Mouse (Mus musculus): ENCODE measurements around the gene Cxcr6. TPM values are rescaled to one million over a fixed set of nuclear protein-coding genes. Genes with fewer than 3 reads are reported as not detected.

Cxcr6 gene
- total RNA-seq, 4 experiments from 2014 or later, result not detected

GRCm38 (mm10) chr9:123818601-123819000, 12.3 kb downstream of the Cxcr6 start:
- DNase-seq (ENCODE audit: low spot score in 2 of 2), result no peak

GRCm38 (mm10) chr9:123826631-123827030, 20.4 kb downstream of the Cxcr6 start:
- no peak for DNase-seq (ENCODE audit: low spot score in 2 of 2)

GRCm38 (mm10) chr9:123828916-123829315, 22.6 kb downstream of the Cxcr6 start:
- DNase-seq (ENCODE audit: low spot score in 2 of 2), result peak in 1 of 2 experiments; percentile 53

GRCm38 (mm10) chr9:123835851-123836250, 29.6 kb downstream of the Cxcr6 start:
- DNase-seq (ENCODE audit: low spot score in 2 of 2), result no peak

GRCm38 (mm10) chr9:123840243-123840642, 34.0 kb downstream of the Cxcr6 start:
- DNase-seq (ENCODE audit: low spot score in 2 of 2), result no peak

GRCm38 (mm10) chr9:123844468-123844867, 38.2 kb downstream of the Cxcr6 start:
- DNase-seq (ENCODE audit: low spot score in 2 of 2), result no peak

GRCm38 (mm10) chr9:123845120-123845519, 38.8 kb downstream of the Cxcr6 start:
- DNase-seq (ENCODE audit: low spot score in 2 of 2), result no peak

GRCm38 (mm10) chr9:123846490-123846889, 40.2 kb downstream of the Cxcr6 start:
- DNase-seq (ENCODE audit: low spot score in 2 of 2), result no peak

- DNase-seq (ENCODE audit: low spot score in 2 of 2), result no peak
Observed at GRCm38 (mm10) chr9:123849976-123850695, 43.9 kb downstream of the Cxcr6 start.

GRCm38 (mm10) chr9:123850705-123851061, 44.4 kb downstream of the Cxcr6 start:
- DNase-seq (ENCODE audit: low spot score in 2 of 2), result no peak

- peak; percentile 21 to 42 for DNase-seq (ENCODE audit: low spot score in 2 of 2)
Observed at GRCm38 (mm10) chr9:123851062-123851712, 44.9 kb downstream of the Cxcr6 start.

- DNase-seq (ENCODE audit: low spot score in 2 of 2), result peak; percentile 90 to 99
Observed at GRCm38 (mm10) chr9:123851713-123852448, 45.6 kb downstream of the Cxcr6 start, which contains the start of gene Fyco1. Gene Fyco1 (minus strand): TSS chr9:123851899.

- DNase-seq (ENCODE audit: low spot score in 2 of 2), result no peak
Observed at GRCm38 (mm10) chr9:123852449-123853390, 46.4 kb downstream of the Cxcr6 start.

GRCm38 (mm10) chr9:123856836-123857235, 50.6 kb downstream of the Cxcr6 start:
- DNase-seq (ENCODE audit: low spot score in 2 of 2), result no peak

Other genes starting within 250 kb of the Cxcr6 start
- under 1 TPM; 0.18 to 0.76 (median 0.63) TPM for gene Slc6a20b, start 173.9 kb upstream of the Cxcr6 start, total RNA-seq (2022)
- gene Ccr9, start 128.0 kb upstream of the Cxcr6 start, total RNA-seq (2022), result under 1 TPM; 0.18 to 0.28 (median 0.26) TPM
- 10 to 100 TPM; 20.4 to 26.7 (median 23.4) TPM for gene Slc6a20a, start 127.6 kb upstream of the Cxcr6 start, total RNA-seq (2022)
- 10 to 100 TPM; 57.7 to 69.4 (median 64.5) TPM for gene Lztfl1, start 88.8 kb upstream of the Cxcr6 start, total RNA-seq (2022)
- 10 to 100 TPM; 29.5 to 36.6 (median 29.8) TPM for gene Fyco1, start 45.4 kb downstream of the Cxcr6 start, total RNA-seq (2022)
- not detected for gene Xcr1, start 55.6 kb downstream of the Cxcr6 start, total RNA-seq (2022)
- under 1 TPM in 2 of 4 experiments, not detected in 2; 0.17 to 0.34 TPM for gene Ccr1, start 162.2 kb downstream of the Cxcr6 start, total RNA-seq (2022)
- not detected for gene Ccr1l1, start 171.9 kb downstream of the Cxcr6 start, total RNA-seq (2022)
- not detected for gene Ccr3, start 215.5 kb downstream of the Cxcr6 start, total RNA-seq (2022)

All from left cerebral cortex, adult 8-10 months (tissue).